Mouse (Mus musculus) left cerebral cortex, postnatal 4 days (tissue): ENCODE data around the gene Ubtd1. TPM values are rescaled to one million over a fixed set of nuclear protein-coding genes. Genes with fewer than 3 reads are reported as not detected.

Experiments
- total RNA-seq, 2 experiments: library from RNA; stranded (reverse); gene quantifications; 2 replicates each; pipeline ENCODE4 v1.2.3; 2021

The Ubtd1 gene
- total RNA-seq, 2 experiments from 2014 or later: 12.7 to 13.5 TPM

Other genes starting within 250 kb of the Ubtd1 start
- gene Slit1, start 238.1 kb upstream of the Ubtd1 start, total RNA-seq: 10 to 100 TPM; 56.8 to 70.8 TPM
- gene Arhgap19, start 179.7 kb upstream of the Ubtd1 start, total RNA-seq: 1 to 10 TPM; 4.2 to 4.3 TPM
- gene Frat1, start 151.8 kb upstream of the Ubtd1 start, total RNA-seq: 10 to 100 TPM; 20.4 to 21.7 TPM
- gene Frat2, start 133.6 kb upstream of the Ubtd1 start, total RNA-seq: 10 to 100 TPM; 13.3 to 14.1 TPM
- gene Rrp12, start 85.6 kb upstream of the Ubtd1 start, total RNA-seq: 10 to 100 TPM; 33.0 to 33.5 TPM
- gene Pgam1, start 69.8 kb upstream of the Ubtd1 start, total RNA-seq: 100 to 1,000 TPM; 288 to 313 TPM
- gene Exosc1, start 48.3 kb upstream of the Ubtd1 start, total RNA-seq: 10 to 100 TPM; 30.8 to 36.8 TPM
- gene Zdhhc16, start 48.3 kb upstream of the Ubtd1 start, total RNA-seq: 10 to 100 TPM; 67.6 to 72.9 TPM
- 10 to 100 TPM; 38.4 to 51.1 TPM for gene Mms19, start 606 bp upstream of the Ubtd1 start, total RNA-seq
- gene Ankrd2, start 54.2 kb downstream of the Ubtd1 start, total RNA-seq: not detected
- 10 to 100 TPM in 1 of 2 experiments, 1 to 10 TPM in 1; 9.0 to 10.2 TPM for gene Hoga1, start 63.8 kb downstream of the Ubtd1 start, total RNA-seq
- gene 4933411K16Rik, start 70.5 kb downstream of the Ubtd1 start, total RNA-seq: 1 to 10 TPM; 2.2 to 2.6 TPM
- gene Morn4, start 104.6 kb downstream of the Ubtd1 start, total RNA-seq: 100 to 1,000 TPM; 108 to 113 TPM
- gene Pi4k2a, start 108.7 kb downstream of the Ubtd1 start, total RNA-seq: 10 to 100 TPM; 39.5 TPM
- 1 to 10 TPM; 7.4 to 8.5 TPM for gene Avpi1, start 147.3 kb downstream of the Ubtd1 start, total RNA-seq
- gene Marveld1, start 165.6 kb downstream of the Ubtd1 start, total RNA-seq: 10 to 100 TPM; 12.5 to 14.7 TPM
- gene Zfyve27, start 182.2 kb downstream of the Ubtd1 start, total RNA-seq: 10 to 100 TPM; 94.5 to 96.4 TPM
- 1 to 10 TPM in 1 of 2 experiments, under 1 TPM in 1; 0.92 to 1.6 TPM for gene Sfrp5, start 220.5 kb downstream of the Ubtd1 start, total RNA-seq